Mouse (Mus musculus): ENCODE results near the gene Avpi1. TPM values are rescaled to one million over a fixed set of nuclear protein-coding genes. Genes with fewer than 3 reads are reported as not detected.
A peak's percentile ranks its signal among the peaks of the same experiment; 100 is the strongest.

Avpi1 gene
- polyA plus RNA-seq, 1 experiment from 2014 or later, result 37.3 TPM

GRCm38 (mm10) chr19:42138517-42139285 is 9.8 kb upstream of the Avpi1 start:
- ATAC-seq (ENCODE audit: low read depth), result no peak
- Histone ChIP-seq H3K9me3 (ENCODE audit: control insufficient read depth, low read length) (no peaks in the 10 kb centered on the region), H3K36me3 (ENCODE audit: control insufficient read depth, insufficient read depth, low read length) (no peaks in the 10 kb centered on the region), H3K9ac (ENCODE audit: low read depth, low read length) (no peak overlapping the region), H3K4me3 (ENCODE audit: low read depth, low read length) (no peak overlapping the region), H3K4me1 (ENCODE audit: control insufficient read depth, insufficient read depth, low read length) (no peaks in the 10 kb centered on the region), H3K27me3 (replicated peaks; ENCODE audit: control insufficient read depth, insufficient read depth, low read length) (no peaks in the 10 kb centered on the region), H3K4me2 (ENCODE audit: low read depth, low read length) (no peak overlapping the region), H3K27ac (replicated peaks; ENCODE audit: low read depth, low read length) (no peak overlapping the region)
- no peak for DNase-seq (ENCODE audit: low spot score)
- 80% methylated on average over 15 of the region's 15 CpGs for WGBS

DNA sequence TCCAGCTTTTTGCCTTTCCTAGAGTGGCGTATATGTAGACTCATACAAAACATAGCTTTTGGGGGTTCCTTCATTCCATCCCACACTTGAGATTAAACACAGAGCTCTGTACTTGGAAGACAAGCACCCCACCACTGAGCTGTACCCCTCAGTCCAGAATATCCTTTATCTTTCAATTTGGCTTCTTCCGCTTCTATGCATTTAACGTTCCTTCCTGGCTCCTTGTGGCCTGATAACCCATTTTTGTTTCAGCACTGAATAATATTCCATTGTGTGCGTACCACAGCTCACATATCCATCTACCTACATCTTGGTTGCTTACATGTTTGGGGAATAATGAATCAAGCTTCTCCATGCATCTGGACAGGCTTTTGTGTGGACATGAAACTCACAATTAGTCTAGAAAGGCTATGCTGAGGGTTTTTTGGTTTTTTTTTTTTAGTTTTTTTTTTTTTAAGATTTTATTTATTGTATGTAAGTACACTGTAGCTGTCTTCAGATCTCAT is 8.4 kb upstream of the Avpi1 start:
- H3K9ac ChIP-seq (ENCODE audit: low read depth, low read length), result no peak overlapping the region
- ATAC-seq (ENCODE audit: low read depth) (no peak), DNase-seq (ENCODE audit: low spot score) (no peak)
- no peaks in the 10 kb centered on the region for H3K36me3 ChIP-seq (ENCODE audit: control insufficient read depth, insufficient read depth, low read length)
- H3K4me3 ChIP-seq (ENCODE audit: low read depth, low read length), result no peak overlapping the region
- H3K9me3 ChIP-seq (ENCODE audit: control insufficient read depth, low read length), result no peaks in the 10 kb centered on the region
- no peaks in the 10 kb centered on the region for H3K27me3 ChIP-seq (replicated peaks; ENCODE audit: control insufficient read depth, insufficient read depth, low read length)
- WGBS, result 93% methylated on average over 4 of the region's 4 CpGs
- H3K4me1 ChIP-seq (ENCODE audit: control insufficient read depth, insufficient read depth, low read length), result no peaks in the 10 kb centered on the region
- H3K27ac ChIP-seq (replicated peaks; ENCODE audit: low read depth, low read length), result no peak overlapping the region
- H3K4me2 ChIP-seq (ENCODE audit: low read depth, low read length), result no peak overlapping the region

- H3K27ac ChIP-seq (replicated peaks; ENCODE audit: low read depth, low read length), result no peak overlapping the region
- no peaks in the 10 kb centered on the region for H3K4me1 ChIP-seq (ENCODE audit: control insufficient read depth, insufficient read depth, low read length)
- H3K27me3 ChIP-seq (replicated peaks; ENCODE audit: control insufficient read depth, insufficient read depth, low read length), result no peaks in the 10 kb centered on the region
- ATAC-seq (ENCODE audit: low read depth) (no peak), DNase-seq (ENCODE audit: low spot score) (no peak)
- 17% methylated on average over 5 of the region's 5 CpGs for WGBS
- H3K4me3 ChIP-seq (ENCODE audit: low read depth, low read length), result no peak overlapping the region
- H3K9ac ChIP-seq (ENCODE audit: low read depth, low read length), result no peak overlapping the region
- no peak overlapping the region for H3K4me2 ChIP-seq (ENCODE audit: low read depth, low read length)
- no peaks in the 10 kb centered on the region for H3K36me3 ChIP-seq (ENCODE audit: control insufficient read depth, insufficient read depth, low read length)
- no peaks in the 10 kb centered on the region for H3K9me3 ChIP-seq (ENCODE audit: control insufficient read depth, low read length)
Observed at GRCm38 (mm10) chr19:42136126-42136525, 7.3 kb upstream of the Avpi1 start.

GRCm38 (mm10) chr19:42135070-42135469 is 6.2 kb upstream of the Avpi1 start:
- H3K36me3 ChIP-seq (ENCODE audit: control insufficient read depth, insufficient read depth, low read length), result no peaks in the 10 kb centered on the region
- H3K9ac ChIP-seq (ENCODE audit: low read depth, low read length), result no peak overlapping the region
- ATAC-seq (ENCODE audit: low read depth), result no peak
- no peaks in the 10 kb centered on the region for H3K27me3 ChIP-seq (replicated peaks; ENCODE audit: control insufficient read depth, insufficient read depth, low read length)
- no peak overlapping the region for H3K4me2 ChIP-seq (ENCODE audit: low read depth, low read length)
- H3K4me3 ChIP-seq (ENCODE audit: low read depth, low read length), result no peak overlapping the region
- no peaks in the 10 kb centered on the region for H3K9me3 ChIP-seq (ENCODE audit: control insufficient read depth, low read length)
- H3K27ac ChIP-seq (replicated peaks; ENCODE audit: low read depth, low read length), result no peak overlapping the region
- peaks cover 4% of the 10 kb centered on the region; the same call in 1 of the 2 replicates for H3K4me1 ChIP-seq (ENCODE audit: control insufficient read depth, insufficient read depth, low read length)
- no peak for DNase-seq (ENCODE audit: low spot score)

DNA sequence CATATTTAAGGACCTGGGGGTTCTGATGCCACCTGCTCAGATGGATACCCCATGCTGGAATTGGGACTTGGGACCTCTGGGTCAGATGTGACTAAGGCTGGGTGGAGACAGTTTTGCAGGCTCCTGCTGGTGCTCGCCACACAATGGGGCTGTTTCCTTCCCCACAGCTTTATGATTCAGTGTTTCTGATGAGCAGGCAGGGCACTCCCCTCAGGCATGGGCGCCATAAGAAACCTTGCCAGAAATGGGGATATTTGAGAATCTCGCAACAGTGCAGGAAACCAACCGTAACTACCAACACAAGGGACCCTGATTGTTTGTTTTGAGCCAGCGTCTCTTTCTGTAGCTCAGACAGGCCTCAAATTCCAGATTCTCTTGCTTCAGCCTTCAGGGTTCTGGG is 2.2 kb upstream of the Avpi1 start:
- DNase-seq (ENCODE audit: low spot score), result peak; percentile 65
- Histone ChIP-seq H3K4me1 (ENCODE audit: control insufficient read depth, insufficient read depth, low read length) (peaks cover 23% of the 10 kb centered on the region), H3K9ac (ENCODE audit: low read depth, low read length) (0 out of 2 replicates have a peak overlapping the region, but pooled peaks have one; percentile 11), H3K36me3 (ENCODE audit: control insufficient read depth, insufficient read depth, low read length) (no peaks in the 10 kb centered on the region), H3K27me3 (replicated peaks; ENCODE audit: control insufficient read depth, insufficient read depth, low read length) (no peaks in the 10 kb centered on the region), H3K4me2 (ENCODE audit: low read depth, low read length) (no peak overlapping the region), H3K9me3 (ENCODE audit: control insufficient read depth, low read length) (no peaks in the 10 kb centered on the region), H3K27ac (replicated peaks; ENCODE audit: low read depth, low read length) (peak overlapping the region; percentile 54), H3K4me3 (ENCODE audit: low read depth, low read length) (no peak overlapping the region)
- WGBS, result 37% methylated on average over 5 of the region's 5 CpGs
- no peak for ATAC-seq (ENCODE audit: low read depth)

DNA sequence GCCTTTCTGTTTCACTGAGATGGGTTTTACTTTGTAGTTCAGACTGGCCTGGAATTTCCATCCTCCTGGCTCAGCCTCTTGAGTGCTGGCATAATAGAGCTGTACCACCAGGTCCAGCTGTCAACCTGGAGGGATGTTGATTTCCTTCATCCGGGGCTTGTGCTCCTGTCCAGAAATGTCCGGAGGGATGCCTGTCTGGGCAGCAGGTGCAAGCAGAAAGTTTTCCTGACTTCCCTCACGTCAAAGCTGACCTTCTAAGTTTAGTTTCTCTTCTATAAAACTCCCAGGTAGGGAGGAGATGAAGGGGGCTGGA is 1.4 kb upstream of the Avpi1 start:
- H3K27ac ChIP-seq (replicated peaks; ENCODE audit: low read depth, low read length), result peak overlapping the region; percentile 89
- H3K27me3 ChIP-seq (replicated peaks; ENCODE audit: control insufficient read depth, insufficient read depth, low read length), result no peaks in the 10 kb centered on the region
- 64% methylated on average over 3 of the region's 3 CpGs for WGBS
- H3K4me3 ChIP-seq (ENCODE audit: low read depth, low read length), result no peak overlapping the region
- peaks cover 23% of the 10 kb centered on the region for H3K4me1 ChIP-seq (ENCODE audit: control insufficient read depth, insufficient read depth, low read length)
- peaks cover 1% of the 10 kb centered on the region; the same call in 1 of the 2 replicates for H3K36me3 ChIP-seq (ENCODE audit: control insufficient read depth, insufficient read depth, low read length)
- no peak overlapping the region for H3K4me2 ChIP-seq (ENCODE audit: low read depth, low read length)
- no peaks in the 10 kb centered on the region for H3K9me3 ChIP-seq (ENCODE audit: control insufficient read depth, low read length)
- H3K9ac ChIP-seq (ENCODE audit: low read depth, low read length), result no peak overlapping the region
- DNase-seq (ENCODE audit: low spot score) (no peak), ATAC-seq (ENCODE audit: low read depth) (no peak)

- DNase-seq (ENCODE audit: low spot score), result no peak
- peak overlapping the region; percentile 68 for H3K4me3 ChIP-seq (ENCODE audit: low read depth, low read length)
- H3K27me3 ChIP-seq (replicated peaks; ENCODE audit: control insufficient read depth, insufficient read depth, low read length), result no peaks in the 10 kb centered on the region
- H3K4me1 ChIP-seq (ENCODE audit: control insufficient read depth, insufficient read depth, low read length), result peaks cover 23% of the 10 kb centered on the region
- H3K36me3 ChIP-seq (ENCODE audit: control insufficient read depth, insufficient read depth, low read length), result peaks cover 7% of the 10 kb centered on the region; the same call in 1 of the 2 replicates
- no peaks in the 10 kb centered on the region for H3K9me3 ChIP-seq (ENCODE audit: control insufficient read depth, low read length)
- peak overlapping the region; percentile 75 for H3K4me2 ChIP-seq (ENCODE audit: low read depth, low read length)
- peak; percentile 2; the same call in 1 of the 2 replicates for ATAC-seq (ENCODE audit: low read depth)
- H3K27ac ChIP-seq (replicated peaks; ENCODE audit: low read depth, low read length), result peak overlapping the region; percentile 89
- H3K9ac ChIP-seq (ENCODE audit: low read depth, low read length), result peak overlapping the region; percentile 83
- WGBS, result 29% methylated on average over 14 of the region's 14 CpGs
Observed at GRCm38 (mm10) chr19:42129509-42130293, 842 bp upstream of the Avpi1 start.

GRCm38 (mm10) chr19:42128052-42128740 is 663 bp downstream of the Avpi1 start:
- Histone ChIP-seq H3K27ac (replicated peaks; ENCODE audit: low read depth, low read length) (peak overlapping the region; percentile 89), H3K9ac (ENCODE audit: low read depth, low read length) (peak overlapping the region; percentile 83), H3K4me2 (ENCODE audit: low read depth, low read length) (peak overlapping the region; percentile 75), H3K4me3 (ENCODE audit: low read depth, low read length) (peak overlapping the region; percentile 68), H3K9me3 (ENCODE audit: control insufficient read depth, low read length) (no peaks in the 10 kb centered on the region), H3K36me3 (ENCODE audit: control insufficient read depth, insufficient read depth, low read length) (peaks cover 22% of the 10 kb centered on the region), H3K27me3 (replicated peaks; ENCODE audit: control insufficient read depth, insufficient read depth, low read length) (no peaks in the 10 kb centered on the region), H3K4me1 (ENCODE audit: control insufficient read depth, insufficient read depth, low read length) (peaks cover 23% of the 10 kb centered on the region)
- 5% methylated on average over 23 of the region's 23 CpGs for WGBS
- ATAC-seq (ENCODE audit: low read depth) (peak; percentile 1; the same call in 1 of the 2 replicates), DNase-seq (ENCODE audit: low spot score) (no peak)
